Mouse (Mus musculus) right cerebral cortex, adult 18-20 months (tissue): Measurements from ENCODE around the gene Ift81.
"Not testable (repeated sequence)": the region's sequence is repeated elsewhere in the genome, so short reads cannot be mapped to it uniquely, and the experiment has no call there.

Experiments used
- DNase-seq: peaks from one replicate; pipeline ENCODE4 v3.0.0; 2022; ENCODE audit warnings: mixed read lengths

Gene Ift81

GRCm38 (mm10) chr5:122613908-122614732, at the start of gene Ift81:
Gene Ift81, minus strand, starts transcription at chr5:122614518.
- DNase-seq, result peak; percentile 96

DNA sequence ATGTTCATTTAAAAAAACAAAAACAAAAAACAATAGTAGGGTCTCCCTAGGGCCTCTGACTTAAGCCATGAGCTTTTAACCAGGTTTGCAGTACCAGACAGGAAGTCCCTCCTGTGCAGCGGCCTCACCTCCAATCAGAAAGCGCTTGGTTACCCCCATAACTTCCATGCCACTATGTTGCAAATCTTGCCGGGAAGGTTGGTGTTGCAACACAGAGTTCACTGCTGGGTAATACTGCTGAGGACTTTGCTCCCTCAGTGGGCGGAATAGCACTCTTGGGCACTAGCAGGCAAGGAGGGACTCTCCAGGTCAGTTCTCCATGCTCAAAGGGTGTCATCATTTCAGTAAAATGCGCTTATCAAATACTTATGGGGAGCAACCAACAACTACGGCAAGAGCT, 48.2 kb upstream of the Ift81 start:
- DNase-seq, result no peak

GRCm38 (mm10) chr5:122656808-122657207, 42.5 kb upstream of the Ift81 start:
- DNase-seq, result no peak

GRCm38 (mm10) chr5:122654268-122654573, 39.9 kb upstream of the Ift81 start:
- peak; percentile 31 for DNase-seq

GRCm38 (mm10) chr5:122653446-122654267, 39.3 kb upstream of the Ift81 start:
- peak; percentile 66 for DNase-seq

DNA sequence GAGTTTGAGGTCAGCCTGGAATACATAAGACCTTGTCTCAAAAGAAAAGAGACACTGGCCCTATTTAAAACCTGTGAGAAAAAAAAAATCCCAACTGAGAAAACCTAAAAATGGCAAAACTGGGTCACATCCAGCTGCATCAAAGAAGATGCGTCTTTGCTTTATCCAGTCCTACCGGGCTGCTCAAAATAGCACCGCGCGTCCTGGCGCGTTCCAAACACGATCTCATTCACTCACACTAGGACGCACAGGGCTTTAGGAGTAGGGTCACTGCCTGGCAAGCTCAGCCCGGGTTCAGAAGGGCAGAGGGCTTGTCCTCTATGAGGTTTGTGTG, 38.8 kb upstream of the Ift81 start:
- DNase-seq, result peak; percentile 61

GRCm38 (mm10) chr5:122652506-122652905, 38.2 kb upstream of the Ift81 start:
- no peak for DNase-seq

- DNase-seq, result no peak
Observed at GRCm38 (mm10) chr5:122650100-122650499, 35.8 kb upstream of the Ift81 start.

- DNase-seq, result peak; percentile 84
Observed at GRCm38 (mm10) chr5:122649264-122649663, 34.9 kb upstream of the Ift81 start.

- DNase-seq, result not testable (repeated sequence)
Observed at GRCm38 (mm10) chr5:122647952-122648374, 33.6 kb upstream of the Ift81 start.

DNA sequence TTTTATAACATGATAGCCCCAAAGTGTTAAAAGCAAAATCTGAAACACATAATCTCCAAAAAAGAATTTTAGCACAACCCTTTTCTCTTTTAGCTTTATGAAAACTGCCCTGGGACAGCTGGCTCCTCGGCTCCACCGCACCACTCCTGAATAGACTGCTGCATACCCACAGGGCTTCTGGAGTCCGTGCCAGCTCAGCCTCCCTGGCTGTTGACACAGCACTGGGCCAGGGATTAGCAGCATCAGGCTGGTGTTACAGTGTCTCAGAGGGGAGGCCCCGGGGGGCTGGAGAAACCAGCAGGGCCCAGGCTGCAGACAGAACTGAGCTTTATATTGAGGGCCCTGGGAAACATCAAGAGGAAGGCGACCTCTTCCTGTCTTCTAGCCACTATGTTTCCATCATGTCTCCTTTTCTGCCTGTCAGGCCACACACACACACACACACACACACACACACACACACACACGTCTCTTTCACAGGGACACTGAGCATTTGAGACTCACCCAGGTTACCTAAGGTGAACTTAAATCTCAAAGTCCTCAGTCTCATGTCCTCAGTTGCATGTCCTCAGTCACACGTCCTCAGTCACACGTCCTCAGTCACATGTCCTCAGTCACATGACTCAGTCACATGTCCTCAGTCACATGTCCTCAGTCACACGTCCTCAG, 33.1 kb upstream of the Ift81 start:
- peak; percentile 30 for DNase-seq

DNA sequence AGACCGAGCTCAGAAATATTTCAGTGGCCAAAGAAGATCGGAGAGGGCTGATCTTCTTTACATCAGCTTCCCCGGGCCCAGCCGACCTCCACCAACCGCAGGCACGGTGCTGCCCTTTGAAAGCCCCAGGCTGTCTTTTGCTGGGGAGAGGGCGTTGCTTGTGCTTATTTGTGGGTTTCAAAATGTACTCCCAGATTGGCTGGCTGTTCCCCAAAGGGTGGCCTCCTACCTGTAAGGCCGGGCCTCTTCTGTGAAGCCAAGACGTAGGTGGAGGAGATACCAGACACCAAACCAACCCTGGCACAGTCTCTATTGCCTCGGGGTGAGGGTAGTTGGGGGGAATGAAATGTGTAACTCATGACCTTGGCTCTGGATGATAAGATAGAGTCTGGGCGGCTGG, 31.7 kb upstream of the Ift81 start:
- DNase-seq, result no peak

DNA sequence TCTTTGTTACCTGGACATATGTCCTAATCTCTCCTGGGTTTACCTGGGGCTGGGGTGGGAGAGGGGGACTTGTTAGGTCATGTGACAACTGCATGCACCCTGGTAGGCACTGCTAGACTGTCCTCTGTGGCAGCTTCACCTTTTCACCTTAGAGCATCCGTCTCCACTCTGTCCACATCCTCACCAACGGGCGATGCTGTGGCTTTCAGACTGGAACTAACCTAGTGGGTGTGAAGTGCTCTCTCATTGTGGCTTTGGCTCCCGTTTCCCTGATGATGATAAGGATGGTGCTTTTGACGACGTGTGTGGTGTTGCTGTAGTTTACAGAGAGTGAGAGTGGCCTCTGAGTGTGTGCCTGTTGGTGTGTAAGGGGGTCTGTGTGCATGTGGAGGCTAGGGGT, 31.0 kb upstream of the Ift81 start:
- no peak for DNase-seq

DNA sequence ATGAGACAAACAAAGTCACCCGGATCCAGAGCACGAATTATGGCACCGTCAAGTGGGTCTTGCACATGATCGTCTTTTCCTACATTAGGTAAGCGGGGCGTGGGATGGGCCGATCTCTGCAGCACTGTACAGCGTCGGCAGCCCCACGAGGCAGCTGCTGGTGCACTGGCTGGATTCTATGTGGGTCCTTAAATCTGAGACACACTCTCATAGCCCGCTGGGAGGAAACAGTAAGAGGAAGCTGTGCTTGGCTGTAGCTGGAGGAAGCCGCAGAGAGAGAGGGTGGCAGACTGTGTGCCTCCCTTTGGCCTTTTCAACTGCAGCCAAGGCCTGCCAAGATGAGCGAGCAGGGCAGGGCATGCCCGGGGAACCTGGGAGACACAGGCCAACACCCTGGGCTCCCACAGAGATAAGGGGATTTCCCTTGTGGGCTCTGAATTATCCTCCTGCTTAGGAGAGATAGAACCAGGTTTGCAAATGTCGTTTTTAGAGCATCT, 29.8 kb upstream of the Ift81 start:
- peak; percentile 27 for DNase-seq

DNA sequence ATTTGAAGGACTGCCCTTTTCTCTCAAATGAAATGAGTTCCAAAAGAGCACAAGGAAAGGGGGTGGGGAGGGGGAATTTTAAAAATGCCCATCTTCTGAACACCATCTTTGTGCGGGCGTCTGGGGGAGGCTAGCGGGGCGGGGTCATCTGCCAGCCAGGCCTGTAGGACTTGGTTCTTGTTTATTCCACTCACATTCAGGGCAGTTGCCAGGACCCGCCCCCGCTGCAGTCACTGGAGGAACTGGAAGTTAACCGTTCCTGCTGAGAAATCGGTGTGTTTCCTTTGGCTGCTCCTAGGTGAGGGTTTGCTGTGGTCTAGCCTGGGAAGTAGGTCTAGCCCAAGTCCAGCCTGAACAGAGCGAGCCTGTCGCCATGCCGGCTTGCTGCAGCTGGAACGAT, 29.4 kb upstream of the Ift81 start, which contains the start of gene P2rx7:
Gene P2rx7 (plus strand): TSS at position 211 of the 400 bp plus-strand sequence.
- peak; percentile 60 for DNase-seq

- no peak for DNase-seq
Observed at GRCm38 (mm10) chr5:122639986-122640385, 25.7 kb upstream of the Ift81 start.

GRCm38 (mm10) chr5:122639517-122639916, 25.2 kb upstream of the Ift81 start:
- DNase-seq, result no peak

- no peak for DNase-seq
Observed at GRCm38 (mm10) chr5:122638296-122638695, 24.0 kb upstream of the Ift81 start.

DNA sequence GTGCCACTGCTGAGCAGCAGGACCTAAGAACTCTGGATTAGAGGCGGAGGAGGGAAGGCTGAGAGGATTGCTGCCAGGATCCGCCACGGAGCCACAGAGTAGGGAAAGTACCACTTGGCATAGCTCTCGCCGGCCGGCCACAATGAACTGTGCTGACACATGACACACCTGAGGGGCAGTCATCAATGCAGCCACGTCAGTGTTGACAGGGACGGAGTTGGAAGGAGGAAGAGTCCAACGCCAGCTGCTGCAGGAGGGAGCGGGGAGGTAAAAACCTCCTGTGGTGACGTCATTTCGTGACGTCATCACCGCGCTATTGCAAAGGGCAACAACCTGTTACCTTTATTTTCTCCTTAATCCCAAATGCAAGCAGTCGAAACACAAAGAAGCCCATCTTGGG, 22.6 kb upstream of the Ift81 start:
- DNase-seq, result no peak

- no peak for DNase-seq
Observed at GRCm38 (mm10) chr5:122636308-122636707, 22.0 kb upstream of the Ift81 start.

DNA sequence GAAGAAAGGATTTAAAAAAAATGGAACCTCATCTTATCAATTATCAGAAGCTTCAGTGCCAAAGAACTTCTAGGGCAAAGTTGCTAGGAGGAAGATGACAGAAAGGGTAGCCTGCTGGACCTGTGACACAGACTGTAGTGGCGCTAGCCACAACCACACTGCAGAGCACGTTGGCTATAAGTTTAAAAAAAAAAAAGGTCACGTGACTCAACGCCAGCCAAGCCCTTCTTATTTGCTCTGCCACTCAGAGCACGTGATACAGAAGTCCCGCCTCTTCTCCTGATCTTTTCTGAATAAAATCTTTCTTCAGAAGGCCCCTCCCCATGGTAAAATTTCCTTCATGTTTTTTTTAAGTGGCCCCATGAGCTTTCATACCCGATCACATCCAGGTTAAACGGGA, 20.9 kb upstream of the Ift81 start:
- no peak for DNase-seq

DNA sequence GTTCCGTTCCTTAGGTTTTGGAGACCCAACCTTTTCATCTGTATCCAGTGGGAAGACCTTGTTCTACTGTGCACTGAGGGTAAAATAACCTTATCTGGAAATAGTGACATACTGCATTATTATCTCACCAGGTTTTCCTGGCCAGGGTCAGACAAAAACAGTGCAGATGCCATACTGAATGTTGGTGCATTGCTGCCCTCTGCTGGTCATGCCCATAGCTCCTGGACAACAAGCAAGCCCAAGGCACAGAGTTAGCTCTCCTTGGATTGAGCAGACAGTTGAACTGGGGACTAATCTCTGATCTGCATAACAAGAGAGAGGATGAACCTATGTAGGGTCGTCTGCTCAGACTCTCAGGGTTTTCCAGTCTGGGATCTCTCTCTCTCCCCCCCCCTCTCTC, 12.9 kb upstream of the Ift81 start:
- peak; percentile 87 for DNase-seq

DNA sequence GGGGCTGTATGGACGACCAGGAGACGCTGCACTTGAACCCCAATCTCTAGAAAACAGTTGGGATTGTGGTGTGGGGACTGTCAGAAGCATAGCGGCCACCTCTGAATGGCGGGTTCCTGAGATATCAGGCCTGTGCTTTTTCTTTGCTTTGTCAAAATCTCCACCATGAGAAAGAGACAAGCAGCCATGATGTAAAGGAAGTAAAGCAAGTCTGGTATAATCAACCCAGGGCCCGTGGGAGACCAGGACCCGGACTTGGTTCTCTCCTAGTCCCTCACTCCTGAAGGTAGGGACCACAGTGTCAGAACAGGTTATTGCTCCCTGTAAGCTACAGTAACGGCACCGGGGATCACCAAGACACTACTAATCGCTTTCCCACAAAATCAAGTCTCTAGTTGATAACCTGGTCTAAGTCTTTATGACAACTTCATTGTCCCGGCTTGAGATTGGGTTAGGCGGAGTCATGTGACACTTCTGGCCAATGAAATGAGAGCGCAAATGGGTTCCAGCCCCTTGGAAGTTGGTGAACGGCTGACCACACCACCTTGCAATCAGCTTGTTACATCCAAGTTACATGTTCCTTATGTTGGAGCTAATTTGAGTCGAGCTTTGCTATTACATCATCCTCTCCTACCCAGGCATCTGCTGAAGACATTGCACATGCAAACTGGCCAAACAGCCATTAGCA, 11.4 kb upstream of the Ift81 start:
- DNase-seq, result no peak
